Mouse (Mus musculus) frontal cortex, adult (tissue): ENCODE measurements around the gene Foxi1.

ENCODE experiments used
- ATAC-seq: cut with Nextera tagmentation; 2 replicates; pipeline ENCODE4 v1.9.2; 2017; ENCODE audit warnings: mild to moderate bottlenecking, moderate library complexity, mixed read lengths; ENCODE audit not compliant: low TSS enrichment

Gene Foxi1

DNA sequence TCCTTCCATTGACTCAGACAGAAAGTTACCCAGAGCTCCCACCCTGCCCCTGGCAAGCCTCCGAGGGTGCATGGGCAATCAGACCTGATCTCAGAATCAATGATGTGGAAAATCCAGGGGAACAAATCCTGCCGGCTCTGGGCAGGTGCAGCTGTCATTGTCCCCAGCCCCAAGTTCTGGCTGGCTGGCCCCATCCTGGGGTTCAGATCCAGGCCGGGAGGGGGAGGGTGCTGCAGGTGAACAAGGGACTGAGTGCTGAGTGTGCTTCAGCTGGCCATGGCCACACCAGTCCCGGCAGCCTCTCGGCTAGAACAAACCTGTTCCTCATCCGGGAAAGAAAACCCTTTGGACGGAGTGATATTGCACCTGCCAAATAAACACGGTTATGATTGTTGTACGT, 49.0 kb downstream of the Foxi1 start:
- ATAC-seq, result no peak

DNA sequence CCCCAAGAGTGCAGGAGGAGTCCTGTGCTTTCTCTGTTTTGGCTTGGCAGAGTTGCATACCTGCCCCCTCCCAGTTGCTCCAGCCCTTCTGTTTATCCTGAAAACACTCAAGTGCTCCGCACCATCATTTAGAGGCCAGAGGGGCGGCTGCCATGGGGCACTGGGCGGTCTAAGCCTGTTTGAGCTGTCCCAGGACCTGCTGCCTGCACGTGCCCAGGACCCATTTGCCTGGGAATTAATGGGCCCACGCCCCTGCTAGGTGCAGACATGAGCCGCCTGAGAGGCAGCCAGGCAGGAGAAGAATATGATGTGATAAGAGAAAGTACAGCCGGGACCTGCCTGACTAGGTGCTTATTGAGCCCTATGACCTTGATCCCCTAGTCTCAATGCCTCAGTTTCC, 52.7 kb downstream of the Foxi1 start:
- no peak for ATAC-seq
